Mouse (Mus musculus) cerebellum, postnatal 10 days (tissue): Measurements from ENCODE around the gene Mynn.

Experiments used
- DNase-seq, 2 experiments: peaks; one replicate each; pipeline ENCODE4 v3.0.0; 2021; ENCODE audit warnings: mixed read lengths in 2 of 2

The Mynn gene

DNA sequence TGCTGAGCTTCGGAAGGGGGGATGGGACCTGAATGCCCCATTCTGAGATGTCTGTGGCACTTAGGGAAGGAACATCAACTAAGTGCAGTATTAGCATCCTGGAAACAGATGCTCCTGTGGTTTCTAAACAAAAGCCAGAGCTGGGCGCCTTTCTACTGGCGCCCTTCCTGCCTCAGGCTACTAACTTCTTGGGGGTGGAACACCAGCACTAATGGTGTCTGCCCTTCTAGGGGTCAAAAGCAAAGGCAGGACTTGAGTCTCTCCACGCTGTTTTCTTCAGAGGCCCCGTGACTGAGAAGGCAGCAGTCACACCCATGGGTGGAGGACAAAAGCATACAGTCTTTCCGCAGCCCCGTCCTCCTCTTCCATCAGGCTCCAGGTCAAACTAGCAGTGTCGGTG, 44.9 kb downstream of the Mynn start:
- DNase-seq: no peak

DNA sequence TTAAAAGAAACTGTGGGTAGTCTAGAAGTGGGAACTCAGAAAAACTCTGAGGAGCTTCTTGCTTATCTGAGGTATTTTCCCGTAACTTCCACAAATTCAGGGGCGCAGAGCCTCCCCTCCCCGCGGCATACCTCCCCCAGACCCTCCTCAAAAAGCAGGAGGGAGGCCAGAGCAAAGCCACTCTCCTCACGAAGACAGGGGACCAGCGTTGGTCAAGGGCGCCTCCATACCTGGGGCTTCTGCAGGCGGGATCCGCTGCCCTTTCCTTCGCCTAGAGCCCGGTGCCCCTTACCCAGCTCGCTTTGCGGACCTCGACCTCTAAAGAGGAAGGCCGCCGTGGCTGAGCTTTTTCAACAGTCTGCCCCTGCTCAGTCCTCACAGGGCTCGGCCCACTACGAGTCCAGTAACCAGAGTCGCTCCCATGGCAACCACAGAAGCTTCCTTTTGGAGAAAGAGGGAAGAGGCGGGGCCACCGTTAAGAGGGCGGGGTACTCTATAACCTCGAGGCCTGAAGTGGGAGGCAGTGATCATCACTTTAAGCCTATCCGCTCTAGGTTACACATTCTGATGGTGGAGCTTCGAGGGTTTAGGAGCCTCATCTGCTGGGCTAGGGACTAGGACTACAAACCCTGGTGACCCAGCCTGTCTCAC, 45.7 kb downstream of the Mynn start, which contains the start of gene Lrrc34:
TSS of gene Lrrc34 (minus strand) at position 430 of the 651 bp plus-strand sequence.
- peak; percentile 30 to 59 for DNase-seq

DNA sequence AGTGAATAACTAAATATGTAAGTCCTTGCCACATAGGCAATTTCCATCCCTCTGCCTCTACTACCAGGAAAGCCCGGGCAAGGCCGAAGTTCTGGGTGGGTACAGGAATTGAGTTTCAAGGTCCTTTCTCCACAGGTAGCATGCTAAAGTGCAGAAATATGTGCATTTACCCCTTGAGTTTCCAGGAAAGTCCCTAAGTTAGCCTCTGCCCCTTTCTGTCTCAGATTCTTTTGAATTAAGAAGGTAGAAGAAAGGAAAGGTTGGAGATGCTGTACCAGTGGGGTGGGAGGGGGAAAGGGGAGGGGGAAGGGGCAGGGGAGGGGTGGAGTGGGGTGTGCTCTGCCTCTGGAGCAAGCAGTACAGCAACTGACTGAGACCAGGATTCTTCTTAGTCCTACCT, 46.6 kb downstream of the Mynn start:
- no peak for DNase-seq

DNA sequence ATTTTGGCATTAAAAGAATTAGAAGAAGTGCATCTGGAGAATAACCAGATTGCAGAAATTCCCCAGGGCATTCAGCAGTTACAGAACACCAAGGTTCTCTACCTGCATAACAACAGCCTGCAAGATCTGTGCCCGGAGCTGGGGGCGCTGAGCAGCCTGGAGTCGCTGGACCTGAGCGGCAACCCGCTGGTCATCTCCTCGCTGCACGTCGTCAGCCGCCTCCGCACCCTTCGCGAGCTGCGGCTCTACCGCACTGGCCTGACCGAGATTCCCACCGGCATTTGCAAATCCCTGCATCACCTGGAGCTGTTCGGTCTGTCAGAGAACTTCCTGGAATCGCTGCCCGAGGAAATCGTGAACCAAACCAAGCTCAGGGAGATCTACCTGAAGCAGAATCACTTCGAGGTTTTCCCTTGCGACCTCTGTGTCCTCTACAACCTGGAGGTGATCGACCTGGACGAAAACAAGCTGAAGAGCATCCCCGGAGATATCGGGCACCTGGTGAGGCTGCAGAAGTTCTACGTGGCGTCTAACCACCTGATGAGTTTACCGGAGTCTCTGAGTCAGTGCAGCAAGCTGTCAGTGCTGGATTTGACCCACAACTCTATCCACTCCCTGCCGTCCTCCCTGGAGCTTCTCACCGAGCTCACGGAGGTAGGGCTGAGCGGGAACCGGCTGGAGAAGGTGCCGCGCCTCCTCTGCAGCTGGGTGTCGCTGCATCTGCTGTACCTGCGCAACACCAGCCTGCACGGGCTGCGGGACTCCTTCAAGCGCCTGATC, 48.4 kb downstream of the Mynn start:
- DNase-seq: peak; percentile 30 to 51

DNA sequence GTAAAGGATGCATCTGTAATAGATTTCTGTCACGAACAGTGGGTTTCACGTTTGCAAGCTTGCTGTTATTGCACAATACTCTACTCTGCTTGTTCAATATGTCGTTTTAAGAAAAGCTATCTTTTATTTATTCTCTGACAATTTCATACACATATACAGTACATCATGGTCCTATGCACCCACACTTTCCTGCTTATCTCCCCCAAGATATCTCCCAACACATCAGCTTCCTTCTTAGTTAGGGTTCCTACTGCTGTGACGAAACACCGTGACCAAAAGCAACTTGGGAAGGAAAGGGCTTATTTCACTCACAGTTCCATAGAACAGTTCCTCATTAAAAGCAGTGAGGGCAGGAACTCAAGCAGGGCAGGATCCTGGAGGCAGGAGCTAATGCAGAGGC, 54.1 kb downstream of the Mynn start:
- no peak for DNase-seq

DNA sequence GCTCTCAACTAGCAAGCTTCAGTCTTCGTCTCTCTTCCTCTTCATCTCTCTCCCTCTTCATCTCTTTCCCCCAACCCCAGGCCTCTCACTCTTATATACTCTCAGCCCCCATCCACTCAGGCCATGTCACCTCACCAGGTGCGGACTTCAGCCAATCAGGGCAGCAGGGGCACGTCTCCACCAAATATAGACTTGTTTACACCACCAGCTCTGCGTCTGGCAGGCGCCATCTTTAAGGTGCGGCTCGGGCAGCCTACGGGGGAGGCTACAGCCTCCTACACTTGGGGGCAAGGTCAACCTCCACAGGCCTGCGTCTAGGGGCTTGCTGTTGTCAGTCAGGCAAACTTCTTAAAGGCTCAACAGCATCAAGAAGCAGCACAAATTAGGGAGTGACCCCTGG, 56.6 kb downstream of the Mynn start:
- no peak for DNase-seq
